Mouse (Mus musculus) midbrain, embryonic 16.5 days (tissue): ENCODE data around the gene Etv2. TPM values are rescaled to one million over a fixed set of nuclear protein-coding genes. Genes with fewer than 3 reads are reported as not detected.
A peak's percentile ranks its signal among the peaks of the same experiment; 100 is the strongest.

Experiments used
- ATAC-seq: fragments of 200-750 bp; cut with Nextera tagmentation; 2 replicates; pipeline ENCODE4 v1.8.0; 2017; ENCODE audit warnings: moderate TSS enrichment
- H3K27ac ChIP-seq: fragments of 300-500 bp; sonication (generic); 2 replicates; pipeline ENCODE4 v1.5.1; 2014; ENCODE audit warnings: mild to moderate bottlenecking, low read length, mixed read lengths
- H3K27me3 ChIP-seq: fragments of 300-500 bp; sonication (generic); 2 replicates; pipeline ENCODE4 v1.6.1; 2014; ENCODE audit warnings: low read depth, low read length, mixed read lengths; ENCODE audit not compliant: control insufficient read depth, insufficient read depth
- H3K36me3 ChIP-seq: fragments of 300-500 bp; sonication (generic); 2 replicates; pipeline ENCODE4 v1.6.1; 2014; ENCODE audit warnings: mild to moderate bottlenecking, low read length, moderate library complexity, mixed read lengths; ENCODE audit not compliant: control insufficient read depth, insufficient read depth
- H3K4me1 ChIP-seq: fragments of 300-500 bp; sonication (generic); 2 replicates; pipeline ENCODE4 v1.6.1; 2014; ENCODE audit warnings: mild to moderate bottlenecking, low read length, mixed read lengths; ENCODE audit not compliant: control insufficient read depth, insufficient read depth
- H3K4me2 ChIP-seq: fragments of 300-500 bp; sonication (generic); 2 replicates; pipeline ENCODE4 v1.6.1; 2014; ENCODE audit warnings: mild to moderate bottlenecking, low read length, mixed read lengths
- H3K4me3 ChIP-seq: fragments of 300-500 bp; sonication (generic); 2 replicates; pipeline ENCODE4 v1.5.1; 2014; ENCODE audit warnings: low read depth, mild to moderate bottlenecking, low read length, moderate library complexity, mixed read lengths
- H3K9ac ChIP-seq: fragments of 300-500 bp; sonication (generic); 2 replicates; pipeline ENCODE4 v1.6.1; 2014; ENCODE audit warnings: low read depth, low read length, mixed read lengths
- H3K9me3 ChIP-seq: fragments of 300-500 bp; sonication (generic); replicated peaks from 2 replicates; pipeline ENCODE4 v1.6.1; 2014; ENCODE audit warnings: mild to moderate bottlenecking, low read length, mixed read lengths; ENCODE audit not compliant: control insufficient read depth, poor library complexity, severe bottlenecking
- WGBS: fragments of 180-500 bp; shearing (Covaris S2); extraction: QIAGEN DNeasy Blood & Tissue Kit; methylation state at CpG from one replicate; pipeline ENCODE4 v1.1.7; 2014; 5-methylcytosine and 5-hydroxymethylcytosine counted together
- polyA plus RNA-seq: library from polyadenylated mRNA; unstranded; fragments of >200 nt; fragmentation: Nextera tagmentation; extraction: Ambion mirVana; gene quantifications from 2 replicates; pipeline ENCODE4 v1.2.1, GENCODE M21; 2015

Etv2 gene
- polyA plus RNA-seq, 1 experiment from 2014 or later = not detected

DNA sequence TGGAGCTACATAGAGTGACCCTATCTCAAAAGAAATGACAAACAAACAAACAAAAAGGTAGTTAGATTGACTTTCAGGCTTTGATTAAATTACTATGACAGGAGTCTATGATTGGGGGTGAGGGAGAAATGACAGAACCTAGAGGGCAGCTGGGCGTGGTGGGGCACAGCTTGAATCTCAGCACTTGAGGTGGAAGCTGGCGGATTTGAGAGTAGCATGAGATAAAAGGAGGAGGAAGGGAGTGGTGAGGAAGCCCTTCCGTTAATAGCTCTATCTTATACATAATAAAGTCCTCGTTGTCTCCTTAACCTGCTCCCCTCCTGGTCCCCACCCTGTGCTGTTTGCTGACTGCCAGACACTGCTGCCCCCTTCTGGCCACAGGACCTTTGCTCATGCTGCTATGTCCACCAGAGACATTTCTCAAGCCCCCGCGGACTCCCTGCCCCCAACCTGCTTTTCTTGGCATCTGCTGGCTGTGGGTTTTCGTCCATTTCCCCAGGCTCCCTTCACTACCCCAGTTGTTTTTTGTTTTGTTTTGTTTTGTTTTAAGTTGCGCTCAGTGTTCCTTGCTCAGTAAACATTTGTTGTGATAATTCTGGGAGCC, 27.8 kb downstream of the Etv2 start:
- Histone ChIP-seq H3K27me3 (no peaks in the 10 kb centered on the region), H3K4me1 (no peaks in the 10 kb centered on the region), H3K27ac (no peak overlapping the region), H3K36me3 (no peaks in the 10 kb centered on the region), H3K9ac (no peak overlapping the region), H3K9me3 (no peaks in the 10 kb centered on the region), H3K4me2 (no peak overlapping the region), H3K4me3 (no peak overlapping the region)
- ATAC-seq = no peak
- 30% methylated on average over 8 of the region's 8 CpGs for WGBS

DNA sequence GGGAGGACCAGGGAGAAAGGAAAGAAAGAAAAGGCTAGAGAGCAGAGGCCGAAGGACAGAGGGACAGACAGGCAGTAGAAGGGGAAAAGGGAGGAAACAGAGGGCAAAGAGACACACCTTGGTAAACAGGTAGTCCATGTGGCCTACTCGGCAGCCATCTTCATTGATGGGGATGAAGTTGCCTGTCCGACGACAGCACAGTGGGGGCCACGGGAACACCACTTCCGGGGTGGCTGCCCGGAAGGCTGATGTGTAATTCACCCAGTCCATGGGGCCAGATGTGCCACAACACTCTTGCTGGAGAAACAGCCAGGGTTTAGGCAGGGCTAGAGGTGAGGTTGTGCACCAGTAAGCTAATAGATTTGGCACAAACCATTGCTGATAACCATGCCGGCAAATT, 30.7 kb downstream of the Etv2 start:
- no peak overlapping the region for H3K27ac ChIP-seq
- no peak overlapping the region for H3K4me2 ChIP-seq
- H3K4me1 ChIP-seq = no peaks in the 10 kb centered on the region
- ATAC-seq = no peak
- 81% methylated on average over 8 of the region's 8 CpGs for WGBS
- H3K4me3 ChIP-seq = no peak overlapping the region
- no peaks in the 10 kb centered on the region for H3K27me3 ChIP-seq
- H3K9me3 ChIP-seq = no peaks in the 10 kb centered on the region
- no peak overlapping the region for H3K9ac ChIP-seq
- no peaks in the 10 kb centered on the region for H3K36me3 ChIP-seq

DNA sequence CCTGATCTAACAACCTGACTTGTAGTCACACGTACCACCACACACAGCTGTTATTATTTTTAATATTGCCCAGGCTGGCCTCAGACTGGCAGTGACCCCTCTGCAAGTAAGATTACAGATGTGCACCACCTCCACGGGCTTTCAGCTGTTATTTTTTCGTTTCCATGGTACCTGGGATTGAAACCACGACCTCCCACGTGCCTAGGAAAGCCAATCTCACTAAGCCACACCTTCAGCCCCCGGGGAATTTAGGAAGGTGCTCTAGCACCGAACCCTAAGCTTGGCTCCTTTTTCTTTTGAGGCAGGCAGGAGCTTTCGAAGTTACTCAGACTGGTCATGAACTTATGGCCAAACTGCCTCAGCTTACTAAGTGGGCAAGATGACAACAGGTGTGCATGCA, 31.2 kb downstream of the Etv2 start:
- no peaks in the 10 kb centered on the region for H3K9me3 ChIP-seq
- no peak overlapping the region for H3K27ac ChIP-seq
- H3K4me2 ChIP-seq = no peak overlapping the region
- no peak overlapping the region for H3K4me3 ChIP-seq
- no peak overlapping the region for H3K9ac ChIP-seq
- 54% methylated on average over 8 of the region's 8 CpGs for WGBS
- no peaks in the 10 kb centered on the region for H3K27me3 ChIP-seq
- H3K4me1 ChIP-seq = peaks cover 4% of the 10 kb centered on the region; the same call in 1 of the 2 replicates
- ATAC-seq = no peak
- H3K36me3 ChIP-seq = no peaks in the 10 kb centered on the region

DNA sequence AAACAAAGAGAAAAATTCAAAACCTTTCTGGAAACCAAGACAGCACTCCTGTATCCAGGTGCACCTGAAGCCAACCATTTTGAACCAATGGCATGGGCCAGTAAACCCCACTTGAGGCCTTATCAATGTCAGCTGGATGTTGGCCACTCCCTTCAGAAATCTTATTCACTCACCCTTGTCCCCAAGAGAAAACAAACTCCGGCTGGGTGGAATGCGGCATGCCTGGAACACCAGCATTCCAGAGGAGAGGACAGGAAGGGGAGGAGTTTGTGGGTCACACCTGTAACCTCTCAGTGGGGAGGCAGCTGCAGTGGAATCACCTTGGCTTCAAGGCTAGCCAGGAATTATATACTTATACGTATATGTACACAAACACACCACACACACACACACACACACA, 33.1 kb downstream of the Etv2 start:
- H3K36me3 ChIP-seq = no peaks in the 10 kb centered on the region
- H3K27ac ChIP-seq = no peak overlapping the region
- H3K27me3 ChIP-seq = no peaks in the 10 kb centered on the region
- H3K4me1 ChIP-seq = peaks cover 4% of the 10 kb centered on the region; the same call in 1 of the 2 replicates
- H3K4me2 ChIP-seq = no peak overlapping the region
- WGBS = 55% methylated on average over 3 of the region's 3 CpGs
- no peak overlapping the region for H3K9ac ChIP-seq
- no peak overlapping the region for H3K4me3 ChIP-seq
- no peaks in the 10 kb centered on the region for H3K9me3 ChIP-seq
- ATAC-seq = no peak

DNA sequence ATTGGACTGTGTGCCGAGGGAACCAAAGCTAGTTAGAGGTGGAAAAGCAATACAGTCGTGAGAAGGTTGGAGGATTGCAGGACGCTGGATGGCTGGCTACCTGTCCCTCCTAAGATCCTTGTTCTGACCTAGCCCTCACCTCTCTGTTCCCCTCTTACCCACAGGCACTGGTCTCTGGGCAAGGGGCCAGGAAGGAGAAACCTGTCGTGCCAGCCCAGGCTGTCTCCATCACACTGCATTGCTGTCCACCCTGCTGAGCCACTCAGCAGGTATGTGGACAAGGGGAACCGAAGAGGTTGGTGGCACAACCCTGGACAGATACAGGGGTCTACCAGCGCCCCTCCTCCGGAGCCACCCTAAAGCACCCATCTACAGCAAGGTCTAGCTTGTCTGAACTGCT, 35.0 kb downstream of the Etv2 start:
- no peak overlapping the region; the same call in 1 of the 2 replicates for H3K4me2 ChIP-seq
- no peak overlapping the region for H3K9ac ChIP-seq
- no peaks in the 10 kb centered on the region for H3K9me3 ChIP-seq
- no peaks in the 10 kb centered on the region for H3K36me3 ChIP-seq
- ATAC-seq = no peak; the same call in 1 of the 2 replicates
- H3K27me3 ChIP-seq = no peaks in the 10 kb centered on the region
- H3K4me3 ChIP-seq = no peak overlapping the region
- no peak overlapping the region for H3K27ac ChIP-seq
- H3K4me1 ChIP-seq = peaks cover 4% of the 10 kb centered on the region; the same call in 1 of the 2 replicates
- WGBS = 76% methylated on average over 7 of the region's 7 CpGs

DNA sequence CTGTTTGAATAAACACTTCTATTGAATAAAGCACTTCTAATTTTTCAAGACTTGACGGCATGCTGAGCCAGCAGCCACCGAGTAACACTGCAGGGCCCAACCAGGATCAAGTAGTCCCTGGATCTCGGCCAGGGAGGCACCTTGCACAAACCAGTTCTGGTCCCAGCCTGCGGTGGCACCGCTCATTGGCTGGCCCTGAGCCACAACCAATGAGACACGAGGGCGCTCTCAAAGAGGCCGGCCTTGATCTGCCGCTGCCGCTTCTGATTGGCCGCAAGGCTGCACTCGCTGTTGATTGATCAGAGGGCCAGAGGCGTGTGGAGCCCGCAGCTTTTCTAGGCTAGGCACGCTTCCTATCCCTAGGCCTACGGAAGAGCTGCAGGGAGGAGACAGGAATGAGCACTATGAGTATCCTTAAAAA, 35.7 kb downstream of the Etv2 start:
- WGBS = under 1% methylated on average over 16 of the region's 16 CpGs
- H3K4me1 ChIP-seq = peaks cover 4% of the 10 kb centered on the region; the same call in 1 of the 2 replicates
- peak; percentile 98 for ATAC-seq

DNA sequence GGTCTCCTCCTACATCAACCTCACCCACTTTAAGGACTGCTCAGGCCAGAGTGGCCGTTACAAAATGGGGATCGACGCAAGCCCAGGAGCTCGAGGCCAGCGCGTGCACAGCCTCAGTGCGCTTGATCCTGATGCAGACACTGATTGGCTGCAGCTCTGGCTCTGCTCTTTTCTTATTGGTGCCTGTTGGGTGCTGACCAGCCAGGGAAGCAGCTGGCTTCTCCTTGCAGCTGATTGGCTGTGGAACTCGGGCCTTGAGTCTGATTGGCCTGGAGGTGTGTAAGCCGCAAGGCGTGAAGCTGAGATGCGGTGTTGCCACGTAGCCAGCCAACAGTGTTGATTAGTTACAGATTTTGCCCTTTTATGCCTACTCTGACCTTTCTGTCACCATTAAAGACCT, 36.9 kb downstream of the Etv2 start, which contains the start of gene Zbtb32:
Zbtb32 (minus strand) TSS at position 124 of the 400 bp plus-strand sequence.
- Histone ChIP-seq H3K4me1 (peaks cover 4% of the 10 kb centered on the region; the same call in 1 of the 2 replicates), H3K4me3 (no peak within 1 kb of the TSS), H3K27ac (no peak within 1 kb of the TSS), H3K4me2 (peak within 1 kb of the TSS; percentile 32), H3K27me3 (no peaks in the 10 kb centered on the region), H3K9me3 (no peaks in the 10 kb centered on the region), H3K36me3 (no peaks in the 10 kb centered on the region), H3K9ac (no peak within 1 kb of the TSS)
- 95% methylated on average over 12 of the region's 12 CpGs for WGBS
- no peak for ATAC-seq

More for the DNA sequence above, 35.7 kb downstream of the Etv2 start:
- Histone ChIP-seq H3K4me3 (no peak overlapping the region), H3K36me3 (no peaks in the 10 kb centered on the region), H3K27ac (no peak overlapping the region), H3K4me2 (peak overlapping the region; percentile 32), H3K27me3 (no peaks in the 10 kb centered on the region), H3K9ac (no peak overlapping the region), H3K9me3 (no peaks in the 10 kb centered on the region)

DNA sequence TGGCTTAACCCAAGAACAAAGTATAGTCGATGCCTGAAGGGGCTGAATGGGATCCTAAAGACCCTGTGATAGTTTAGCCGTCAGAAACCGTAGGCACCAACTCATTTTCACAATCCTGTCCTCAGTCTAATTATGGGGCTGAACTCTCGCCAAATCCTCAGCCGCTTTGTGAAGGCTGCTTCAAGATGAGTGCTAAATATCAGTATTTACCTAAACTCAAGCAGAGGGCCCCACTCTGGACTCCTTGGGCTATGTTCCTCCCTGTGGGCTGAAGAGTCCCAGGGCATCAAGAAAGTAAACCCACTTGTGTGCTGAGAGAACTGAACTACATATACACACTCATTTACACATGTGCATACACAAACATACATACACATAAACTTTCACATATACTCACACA, 38.8 kb downstream of the Etv2 start:
- H3K27ac ChIP-seq = no peak overlapping the region
- WGBS = 69% methylated on average over 5 of the region's 5 CpGs
- H3K27me3 ChIP-seq = no peaks in the 10 kb centered on the region
- ATAC-seq = no peak
- no peak overlapping the region for H3K4me3 ChIP-seq
- H3K4me2 ChIP-seq = no peak overlapping the region
- H3K4me1 ChIP-seq = peaks cover 4% of the 10 kb centered on the region; the same call in 1 of the 2 replicates
- no peaks in the 10 kb centered on the region for H3K9me3 ChIP-seq
- H3K9ac ChIP-seq = no peak overlapping the region
- no peaks in the 10 kb centered on the region for H3K36me3 ChIP-seq

DNA sequence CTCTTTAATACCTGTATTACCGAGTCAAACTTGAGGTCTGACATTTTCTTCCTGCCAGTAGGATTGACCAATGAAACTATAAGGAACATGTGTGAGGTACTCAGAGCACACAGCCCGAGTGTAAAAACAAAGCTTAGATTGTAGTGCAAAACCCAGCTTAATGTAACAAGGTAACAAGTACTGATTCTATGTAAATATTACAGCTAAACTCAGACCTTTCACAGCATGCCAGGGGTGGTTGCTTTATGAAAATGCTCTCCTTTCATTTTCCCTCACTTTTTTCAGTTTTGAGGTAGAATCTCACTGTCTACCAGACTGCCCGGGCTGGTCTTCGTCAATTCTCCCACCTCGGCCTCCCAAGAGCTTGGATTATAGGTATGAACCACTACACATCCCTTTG, 39.6 kb downstream of the Etv2 start:
- WGBS = 86% methylated on average over 5 of the region's 5 CpGs

More for the DNA sequence above, 39.6 kb downstream of the Etv2 start:
- Histone ChIP-seq H3K4me2 (no peak overlapping the region), H3K36me3 (no peaks in the 10 kb centered on the region), H3K27me3 (no peaks in the 10 kb centered on the region), H3K9me3 (no peaks in the 10 kb centered on the region), H3K27ac (no peak overlapping the region), H3K4me1 (peaks cover 4% of the 10 kb centered on the region; the same call in 1 of the 2 replicates), H3K4me3 (no peak overlapping the region), H3K9ac (no peak overlapping the region)
- no peak for ATAC-seq
